Mouse (Mus musculus) megakaryocyte, embryonic 14.5 days (primary cell): ENCODE measurements at regions not wholly inside any gene's neighbourhood (a gene's known extent, or its start where the extent isn't known, plus 50 kb on each side); places are given as distances from the start of the nearest gene placed in this dataset.

Experiments
- H3K27me3 ChIP-seq: replicated peaks from 2 replicates; pipeline ENCODE3; 2012; ENCODE audit warnings: inconsistent platforms
- H3K36me3 ChIP-seq: replicated peaks from 2 replicates; pipeline ENCODE3; 2012; ENCODE audit warnings: low read length, inconsistent platforms, mixed read lengths
- H3K4me1 ChIP-seq: 2 replicates; pipeline ENCODE4 v1.6.1; 2012; ENCODE audit warnings: inconsistent platforms
- H3K4me3 ChIP-seq: replicated peaks from 2 replicates; pipeline ENCODE3; 2012; ENCODE audit warnings: moderate library complexity, mild to moderate bottlenecking, inconsistent platforms
- H3K9me3 ChIP-seq: 2 replicates; pipeline ENCODE4 v1.6.1; 2012; ENCODE audit warnings: inconsistent platforms
- FLI1 ChIP-seq: IDR thresholded peaks from 2 replicates; pipeline ENCODE4 v1.6.1; 2012; ENCODE audit warnings: low read length, inconsistent platforms, mixed read lengths
- GATA1 ChIP-seq: IDR thresholded peaks from 3 replicates; pipeline ENCODE4 v1.6.1; 2012; ENCODE audit warnings: mixed read lengths, low read length, inconsistent platforms, borderline replicate concordance

GRCm38 (mm10) chr3:37972931-37973330, 248.6 kb upstream of the Gm5148 start:
- peaks cover 4% of the 10 kb centered on the region for H3K27me3 ChIP-seq
- H3K36me3 ChIP-seq, result no peaks in the 10 kb centered on the region
- TF ChIP-seq FLI1 (no peak), GATA1 (no peak)
- H3K9me3 ChIP-seq, result no peaks in the 10 kb centered on the region
- peaks cover 36% of the 10 kb centered on the region for H3K4me1 ChIP-seq
- H3K4me3 ChIP-seq, result no peak overlapping the region

- Histone ChIP-seq H3K4me1 (peaks cover 27% of the 10 kb centered on the region), H3K27me3 (peaks cover 4% of the 10 kb centered on the region), H3K4me3 (no peak overlapping the region), H3K9me3 (no peaks in the 10 kb centered on the region), H3K36me3 (no peaks in the 10 kb centered on the region)
- TF ChIP-seq GATA1 (no peak), FLI1 (no peak)
These were observed 246.9 kb upstream of the Gm5148 start for GRCm38 (mm10) chr3:37971240-37971639.

- no peaks in the 10 kb centered on the region for H3K36me3 ChIP-seq
- no peaks in the 10 kb centered on the region for H3K9me3 ChIP-seq
- no peak overlapping the region for H3K4me3 ChIP-seq
- H3K4me1 ChIP-seq, result peaks cover 15% of the 10 kb centered on the region
- TF ChIP-seq GATA1 (no peak), FLI1 (no peak)
- H3K27me3 ChIP-seq, result peaks cover 2% of the 10 kb centered on the region
These were observed 244.4 kb upstream of the Gm5148 start for GRCm38 (mm10) chr3:37968654-37969053.

- no peak overlapping the region for H3K4me3 ChIP-seq
- no peak for TF ChIP-seq FLI1
- TF ChIP-seq GATA1, result no peak
- H3K4me1 ChIP-seq, result peaks cover 18% of the 10 kb centered on the region
- H3K27me3 ChIP-seq, result peaks cover 18% of the 10 kb centered on the region
- H3K36me3 ChIP-seq, result no peaks in the 10 kb centered on the region
- no peaks in the 10 kb centered on the region for H3K9me3 ChIP-seq
These were observed 240.9 kb upstream of the Gm5148 start for GRCm38 (mm10) chr3:37965221-37965620.

GRCm38 (mm10) chr3:37964083-37964482, 239.8 kb upstream of the Gm5148 start:
- TF ChIP-seq FLI1 (no peak), GATA1 (no peak)
- Histone ChIP-seq H3K4me1 (peaks cover 18% of the 10 kb centered on the region), H3K27me3 (peaks cover 18% of the 10 kb centered on the region), H3K9me3 (no peaks in the 10 kb centered on the region), H3K36me3 (no peaks in the 10 kb centered on the region), H3K4me3 (no peak overlapping the region)

GRCm38 (mm10) chr3:37962811-37963210, 238.5 kb upstream of the Gm5148 start:
- H3K4me1 ChIP-seq, result peaks cover 17% of the 10 kb centered on the region
- H3K9me3 ChIP-seq, result no peaks in the 10 kb centered on the region
- H3K36me3 ChIP-seq, result no peaks in the 10 kb centered on the region
- H3K4me3 ChIP-seq, result no peak overlapping the region
- H3K27me3 ChIP-seq, result peaks cover 18% of the 10 kb centered on the region
- TF ChIP-seq FLI1 (no peak), GATA1 (no peak)

- Histone ChIP-seq H3K9me3 (no peaks in the 10 kb centered on the region), H3K4me3 (no peak overlapping the region), H3K36me3 (no peaks in the 10 kb centered on the region), H3K4me1 (peaks cover 17% of the 10 kb centered on the region), H3K27me3 (peaks cover 18% of the 10 kb centered on the region)
- no peak for TF ChIP-seq GATA1
- TF ChIP-seq FLI1, result no peak
These were observed 237.9 kb upstream of the Gm5148 start for GRCm38 (mm10) chr3:37962043-37962810.

GRCm38 (mm10) chr3:37958361-37958978, 234.2 kb upstream of the Gm5148 start:
- Histone ChIP-seq H3K9me3 (peaks cover 13% of the 10 kb centered on the region), H3K4me1 (peaks cover 18% of the 10 kb centered on the region), H3K4me3 (no peak overlapping the region), H3K36me3 (peaks cover 5% of the 10 kb centered on the region), H3K27me3 (peaks cover 25% of the 10 kb centered on the region)
- no peak for TF ChIP-seq FLI1
- no peak for TF ChIP-seq GATA1

- Histone ChIP-seq H3K4me1 (peaks cover 15% of the 10 kb centered on the region), H3K36me3 (peaks cover 5% of the 10 kb centered on the region)
- no peak for TF ChIP-seq GATA1
- TF ChIP-seq FLI1, result no peak
These were observed 232.3 kb upstream of the Gm5148 start for GRCm38 (mm10) chr3:37956543-37956942.

GRCm38 (mm10) chr3:37952891-37953290, 228.6 kb upstream of the Gm5148 start:
- no peak for TF ChIP-seq GATA1
- no peak for TF ChIP-seq FLI1
- peaks cover 8% of the 10 kb centered on the region; the same call in 1 of the 2 replicates for H3K4me1 ChIP-seq
- peaks cover 6% of the 10 kb centered on the region for H3K27me3 ChIP-seq
- H3K9me3 ChIP-seq, result peaks cover 15% of the 10 kb centered on the region
- H3K36me3 ChIP-seq, result peaks cover 5% of the 10 kb centered on the region
- H3K4me3 ChIP-seq, result no peak overlapping the region

More at GRCm38 (mm10) chr3:37956543-37956942, 232.3 kb upstream of the Gm5148 start:
- Histone ChIP-seq H3K4me3 (no peak overlapping the region), H3K9me3 (peaks cover 13% of the 10 kb centered on the region), H3K27me3 (peaks cover 13% of the 10 kb centered on the region)

- Histone ChIP-seq H3K4me3 (no peak overlapping the region), H3K36me3 (peaks cover 5% of the 10 kb centered on the region), H3K4me1 (peaks cover 8% of the 10 kb centered on the region; the same call in 1 of the 2 replicates), H3K9me3 (peaks cover 15% of the 10 kb centered on the region), H3K27me3 (peaks cover 6% of the 10 kb centered on the region)
- TF ChIP-seq FLI1 (no peak), GATA1 (no peak)
These were observed 228.0 kb upstream of the Gm5148 start for GRCm38 (mm10) chr3:37952251-37952650.
